Mouse (Mus musculus): Measurements from ENCODE around the gene Mavs.

DNA sequence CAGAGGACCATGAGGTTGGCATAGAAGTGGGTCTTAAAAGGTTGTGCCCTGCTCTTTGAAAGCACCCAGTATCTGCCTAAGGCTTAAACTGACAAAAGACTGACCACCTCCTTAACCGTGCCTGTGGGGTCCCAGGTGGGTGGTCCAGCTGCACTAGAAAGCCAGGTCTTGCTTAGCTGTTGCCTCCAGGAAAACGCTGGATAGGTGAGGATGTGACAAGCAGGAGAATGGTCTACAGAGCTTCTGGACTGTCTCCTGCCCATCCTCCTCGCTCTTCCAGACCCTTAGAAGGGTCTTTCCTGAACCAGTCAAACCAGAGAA lies 46.3 kb upstream of the Mavs start:
- TF ChIP-seq CTCF (IDR thresholded peaks at IDR 0.05) = no peak
- TF ChIP-seq EP300 (IDR thresholded peaks at IDR 0.05) = no peak

All from lung, postnatal 0 days (tissue).